Mouse (Mus musculus): ENCODE data around the gene Efhc1. TPM values are rescaled to one million over a fixed set of nuclear protein-coding genes. Genes with fewer than 3 reads are reported as not detected.

Gene Efhc1
- polyA plus RNA-seq, 1 experiment from 2014 or later = 4.0 TPM

DNA sequence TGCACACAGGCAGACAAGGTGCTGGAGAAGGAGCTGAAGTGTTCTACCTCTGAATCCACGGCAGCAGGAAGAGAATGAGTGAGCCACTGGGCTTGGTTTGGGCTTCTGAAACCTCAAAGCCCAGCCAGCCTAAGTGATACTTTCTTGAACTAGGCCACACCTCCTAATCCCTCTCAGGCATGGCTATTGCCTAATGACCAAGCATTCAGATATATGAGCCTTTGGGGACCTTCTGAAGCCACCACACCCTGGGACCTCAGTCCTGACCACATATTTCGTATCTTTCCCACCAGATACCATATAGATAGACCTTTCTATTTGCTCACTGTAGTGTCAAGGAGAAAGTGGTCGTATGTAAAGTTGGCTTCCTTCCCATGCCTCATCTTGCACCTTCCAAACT lies 42.3 kb downstream of the Efhc1 start:
- Histone ChIP-seq H3K27me3 (ENCODE audit: control insufficient read depth, insufficient read depth, low read length) (no peaks in the 10 kb centered on the region), H3K27ac (ENCODE audit: low read depth, low read length) (no peak overlapping the region), H3K9ac (ENCODE audit: low read depth, low read length) (no peak overlapping the region), H3K36me3 (ENCODE audit: control insufficient read depth, insufficient read depth, low read length) (no peaks in the 10 kb centered on the region), H3K4me1 (replicated peaks; ENCODE audit: control insufficient read depth, insufficient read depth, low read length) (no peaks in the 10 kb centered on the region; the same call in 1 of the 2 replicates), H3K9me3 (ENCODE audit: control insufficient read depth, low read length) (no peaks in the 10 kb centered on the region), H3K4me3 (ENCODE audit: low read depth, low read length) (no peak overlapping the region), H3K4me2 (replicated peaks; ENCODE audit: low read depth, low read length) (no peak overlapping the region)
- ATAC-seq (ENCODE audit: low FRiP score) (no peak), DNase-seq (ENCODE audit: low spot score) (no peak)
- 86% methylated on average over 3 of the region's 3 CpGs for WGBS

DNA sequence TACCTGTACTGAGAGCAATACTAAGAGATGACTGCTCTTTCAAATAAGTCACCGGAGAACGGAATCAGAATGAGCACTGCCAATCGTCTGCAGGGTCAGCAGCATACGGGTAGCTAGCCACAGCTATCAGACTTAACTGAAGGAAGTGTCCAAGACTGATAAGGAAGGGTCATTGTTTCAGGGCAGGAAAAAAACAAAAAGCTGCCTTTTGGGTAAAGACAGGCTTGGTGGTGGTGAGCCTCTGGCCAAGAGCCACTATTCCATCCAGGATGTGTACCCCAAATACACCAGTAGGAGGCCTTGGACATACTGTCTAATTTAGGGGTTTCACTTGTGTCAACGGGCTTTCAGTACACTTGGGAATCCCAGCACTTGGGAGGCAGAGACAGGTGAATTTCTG lies 42.9 kb downstream of the Efhc1 start:
- 89% methylated on average over 5 of the region's 5 CpGs for WGBS
- Histone ChIP-seq H3K4me2 (replicated peaks; ENCODE audit: low read depth, low read length) (no peak overlapping the region), H3K27ac (ENCODE audit: low read depth, low read length) (no peak overlapping the region), H3K4me3 (ENCODE audit: low read depth, low read length) (no peak overlapping the region), H3K4me1 (replicated peaks; ENCODE audit: control insufficient read depth, insufficient read depth, low read length) (no peaks in the 10 kb centered on the region; the same call in 1 of the 2 replicates), H3K9ac (ENCODE audit: low read depth, low read length) (no peak overlapping the region), H3K27me3 (ENCODE audit: control insufficient read depth, insufficient read depth, low read length) (no peaks in the 10 kb centered on the region), H3K36me3 (ENCODE audit: control insufficient read depth, insufficient read depth, low read length) (no peaks in the 10 kb centered on the region), H3K9me3 (ENCODE audit: control insufficient read depth, low read length) (no peaks in the 10 kb centered on the region)
- no peak for DNase-seq (ENCODE audit: low spot score)
- no peak for ATAC-seq (ENCODE audit: low FRiP score)

DNA sequence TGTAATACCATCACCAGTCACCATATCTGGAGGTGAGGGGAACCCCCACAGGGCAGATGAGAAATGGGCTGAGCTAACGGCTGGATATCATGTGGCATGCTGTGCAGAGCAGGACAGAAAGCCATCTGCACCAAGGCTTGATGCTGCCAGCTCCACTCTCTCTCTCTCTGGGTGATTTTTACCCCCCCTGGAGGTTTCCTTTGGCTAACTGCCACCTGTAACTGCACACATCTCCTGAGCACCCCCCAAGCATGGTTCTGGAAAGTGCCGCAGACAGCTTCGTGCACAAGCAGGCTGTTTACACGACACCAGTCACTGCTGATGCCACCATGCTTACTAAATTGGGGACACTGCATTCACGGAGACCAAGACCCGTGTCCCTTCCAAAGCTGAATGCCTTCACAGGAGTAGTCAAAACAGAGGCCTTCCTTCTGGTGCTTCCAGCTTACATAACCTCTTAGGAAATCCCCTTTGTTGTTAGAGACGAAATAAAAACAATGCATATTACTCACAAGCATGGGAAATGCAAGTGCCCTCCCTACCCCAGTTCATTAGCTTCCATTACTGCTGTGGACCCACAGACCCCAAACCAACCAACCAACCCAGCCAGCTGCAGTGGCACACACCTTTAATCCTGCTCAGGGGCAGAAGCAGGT lies 44.0 kb downstream of the Efhc1 start:
- no peak overlapping the region for H3K4me3 ChIP-seq (ENCODE audit: low read depth, low read length)
- no peak overlapping the region for H3K9ac ChIP-seq (ENCODE audit: low read depth, low read length)
- H3K4me1 ChIP-seq (replicated peaks; ENCODE audit: control insufficient read depth, insufficient read depth, low read length) = no peaks in the 10 kb centered on the region; the same call in 1 of the 2 replicates
- no peaks in the 10 kb centered on the region for H3K27me3 ChIP-seq (ENCODE audit: control insufficient read depth, insufficient read depth, low read length)
- H3K9me3 ChIP-seq (ENCODE audit: control insufficient read depth, low read length) = no peaks in the 10 kb centered on the region
- no peak for DNase-seq (ENCODE audit: low spot score)
- H3K36me3 ChIP-seq (ENCODE audit: control insufficient read depth, insufficient read depth, low read length) = no peaks in the 10 kb centered on the region
- no peak overlapping the region for H3K4me2 ChIP-seq (replicated peaks; ENCODE audit: low read depth, low read length)
- ATAC-seq (ENCODE audit: low FRiP score) = no peak
- no peak overlapping the region for H3K27ac ChIP-seq (ENCODE audit: low read depth, low read length)
- 66% methylated on average over 7 of the region's 7 CpGs for whole genome bisulfite sequencing

DNA sequence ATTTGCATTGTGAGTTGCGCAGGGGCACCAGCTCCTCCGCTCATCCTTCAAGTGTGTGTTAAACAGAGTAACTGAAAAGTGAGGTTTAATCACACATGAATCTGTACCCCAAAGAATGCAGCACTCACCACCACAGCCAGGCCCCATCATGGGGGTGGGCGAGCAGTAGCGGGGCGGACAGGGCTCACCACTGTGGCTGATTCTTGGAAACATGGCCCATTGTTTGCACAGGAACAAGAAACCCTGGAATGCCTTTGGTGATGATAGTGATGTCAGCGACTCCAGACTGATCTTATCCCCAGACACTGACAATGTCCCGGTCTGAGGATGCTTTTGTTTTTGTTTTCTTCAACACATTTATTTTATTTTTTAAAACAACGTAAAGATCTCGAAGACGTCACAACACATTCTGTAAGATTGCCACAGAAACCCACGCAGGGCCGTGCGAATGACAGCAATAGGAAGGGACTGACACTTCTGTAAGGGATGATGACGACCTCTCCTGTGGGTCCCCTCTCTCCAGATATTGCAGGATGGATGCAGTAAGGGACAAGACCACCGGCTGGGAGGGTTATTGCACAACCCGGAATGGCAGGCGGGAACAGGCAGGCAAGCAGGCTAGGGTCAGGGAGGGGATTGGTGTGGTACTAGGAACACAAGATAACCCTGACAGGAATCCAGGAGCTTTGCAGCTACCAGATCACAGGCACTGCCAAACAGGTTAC lies 45.3 kb downstream of the Efhc1 start:
- Histone ChIP-seq H3K4me1 (replicated peaks; ENCODE audit: control insufficient read depth, insufficient read depth, low read length) (no peaks in the 10 kb centered on the region; the same call in 1 of the 2 replicates), H3K4me2 (replicated peaks; ENCODE audit: low read depth, low read length) (no peak overlapping the region), H3K9ac (ENCODE audit: low read depth, low read length) (no peak overlapping the region), H3K4me3 (ENCODE audit: low read depth, low read length) (no peak overlapping the region), H3K9me3 (ENCODE audit: control insufficient read depth, low read length) (no peaks in the 10 kb centered on the region), H3K27me3 (ENCODE audit: control insufficient read depth, insufficient read depth, low read length) (no peaks in the 10 kb centered on the region), H3K36me3 (ENCODE audit: control insufficient read depth, insufficient read depth, low read length) (no peaks in the 10 kb centered on the region), H3K27ac (ENCODE audit: low read depth, low read length) (no peak overlapping the region)
- ATAC-seq (ENCODE audit: low FRiP score) (peak; percentile 58; the same call in 1 of the 2 replicates), DNase-seq (ENCODE audit: low spot score) (peak; percentile 25)
- WGBS = 49% methylated on average over 17 of the region's 17 CpGs

DNA sequence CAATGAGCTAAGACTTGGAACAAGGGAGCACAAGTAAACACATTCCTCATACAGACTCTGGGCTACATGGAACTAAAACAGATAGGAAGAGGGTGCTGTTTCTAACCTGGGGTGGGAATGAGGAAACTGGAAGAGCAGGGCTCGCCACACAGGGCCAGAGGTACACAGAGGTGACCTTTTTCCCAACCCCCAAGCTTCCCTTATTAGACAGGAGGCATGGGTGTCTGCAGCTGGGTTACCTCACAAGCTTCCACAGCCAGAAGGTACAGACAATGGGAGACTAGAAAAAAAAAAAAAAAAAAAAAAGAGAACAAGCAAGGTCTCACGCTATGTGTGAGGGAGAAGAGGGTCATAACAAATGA lies 45.9 kb downstream of the Efhc1 start:
- no peaks in the 10 kb centered on the region for H3K9me3 ChIP-seq (ENCODE audit: control insufficient read depth, low read length)
- ATAC-seq (ENCODE audit: low FRiP score) = 0 out of 2 replicates have a peak, but pooled peaks have one; percentile 2
- H3K36me3 ChIP-seq (ENCODE audit: control insufficient read depth, insufficient read depth, low read length) = no peaks in the 10 kb centered on the region
- H3K27ac ChIP-seq (ENCODE audit: low read depth, low read length) = no peak overlapping the region
- DNase-seq (ENCODE audit: low spot score) = no peak
- 70% methylated on average over 2 of the region's 2 CpGs for WGBS
- no peak overlapping the region for H3K4me2 ChIP-seq (replicated peaks; ENCODE audit: low read depth, low read length)
- no peaks in the 10 kb centered on the region for H3K27me3 ChIP-seq (ENCODE audit: control insufficient read depth, insufficient read depth, low read length)
- H3K4me1 ChIP-seq (replicated peaks; ENCODE audit: control insufficient read depth, insufficient read depth, low read length) = no peaks in the 10 kb centered on the region; the same call in 1 of the 2 replicates
- no peak overlapping the region for H3K9ac ChIP-seq (ENCODE audit: low read depth, low read length)
- H3K4me3 ChIP-seq (ENCODE audit: low read depth, low read length) = no peak overlapping the region

DNA sequence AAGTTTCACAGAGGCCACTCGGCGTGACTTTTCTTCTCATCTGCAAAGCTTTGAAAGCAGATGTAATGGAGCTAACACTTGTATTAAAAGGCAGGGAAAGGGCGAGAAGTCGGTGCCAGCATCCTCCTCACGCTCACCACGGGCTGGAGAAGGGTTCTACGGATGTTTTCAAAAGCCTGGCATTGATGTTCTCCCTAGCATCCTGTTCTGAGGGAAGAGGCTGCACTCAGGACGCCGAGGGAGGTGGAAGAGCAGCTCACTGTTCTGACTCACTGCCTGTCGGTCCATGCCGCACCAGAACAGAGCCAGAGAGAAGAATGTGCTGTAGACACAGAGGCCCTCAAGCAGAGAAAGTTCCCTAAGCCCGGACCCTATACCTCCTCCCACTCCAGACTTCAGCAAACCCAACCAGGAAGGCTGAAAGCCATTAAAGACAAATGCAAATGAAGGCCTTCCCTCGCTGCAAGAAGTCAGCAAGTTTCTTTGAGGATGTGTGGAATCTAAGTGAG lies 46.5 kb downstream of the Efhc1 start:
- ATAC-seq (ENCODE audit: low FRiP score) = no peak
- DNase-seq (ENCODE audit: low spot score) = peak; percentile 6

DNA sequence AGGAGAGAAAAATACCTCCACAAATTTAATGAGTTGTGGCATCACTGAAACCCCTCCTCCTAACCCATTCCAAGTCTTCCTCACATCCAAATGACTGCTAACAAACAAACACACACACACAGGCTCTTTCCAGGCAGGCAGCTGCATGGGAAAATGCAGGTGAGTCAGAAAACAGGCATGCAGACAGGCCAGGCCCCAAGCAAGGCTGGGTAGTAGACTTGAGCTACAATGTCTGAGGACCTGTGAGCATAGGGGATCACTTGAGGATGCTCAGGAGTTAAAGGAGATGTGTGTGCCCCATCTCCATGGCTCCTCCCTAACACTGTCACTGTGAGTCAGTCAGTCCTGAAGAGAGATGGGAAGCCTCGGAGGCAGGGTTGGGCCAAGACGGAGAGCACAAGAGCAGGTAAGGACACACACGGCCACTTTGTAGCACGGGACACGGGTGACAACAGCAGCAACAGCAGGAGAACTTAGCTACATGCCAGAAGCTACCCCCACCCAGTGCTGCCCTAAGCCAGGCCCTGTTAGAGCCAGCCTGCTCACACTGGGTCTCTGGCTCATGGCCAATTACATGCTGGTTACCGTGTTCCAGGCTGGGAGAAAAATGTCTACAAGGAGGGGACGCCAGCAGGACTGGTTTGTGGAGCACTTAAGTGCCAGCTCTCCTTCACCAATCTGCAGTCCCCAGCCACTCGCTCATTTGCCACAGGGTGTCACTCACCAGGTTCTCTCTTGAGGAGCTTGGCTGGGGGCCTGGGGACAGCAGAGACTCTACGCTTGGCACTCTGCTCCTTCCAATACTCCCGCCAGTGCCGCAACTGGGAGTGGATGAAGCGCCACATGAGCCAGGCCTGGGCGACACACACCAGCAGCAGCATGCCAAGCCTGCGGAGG lies 51.1 kb downstream of the Efhc1 start:
- no peak for ATAC-seq (ENCODE audit: low FRiP score)
- WGBS = 95% methylated on average over 14 of the region's 14 CpGs
- no peak overlapping the region for H3K27ac ChIP-seq (ENCODE audit: low read depth, low read length)
- H3K9me3 ChIP-seq (ENCODE audit: control insufficient read depth, low read length) = no peaks in the 10 kb centered on the region
- no peaks in the 10 kb centered on the region for H3K4me1 ChIP-seq (replicated peaks; ENCODE audit: control insufficient read depth, insufficient read depth, low read length)
- H3K4me3 ChIP-seq (ENCODE audit: low read depth, low read length) = no peak overlapping the region
- DNase-seq (ENCODE audit: low spot score) = no peak
- no peaks in the 10 kb centered on the region for H3K27me3 ChIP-seq (ENCODE audit: control insufficient read depth, insufficient read depth, low read length)
- H3K36me3 ChIP-seq (ENCODE audit: control insufficient read depth, insufficient read depth, low read length) = no peaks in the 10 kb centered on the region
- no peak overlapping the region for H3K4me2 ChIP-seq (replicated peaks; ENCODE audit: low read depth, low read length)
- H3K9ac ChIP-seq (ENCODE audit: low read depth, low read length) = no peak overlapping the region

More for the DNA sequence above, 46.5 kb downstream of the Efhc1 start:
- Histone ChIP-seq H3K4me2 (replicated peaks; ENCODE audit: low read depth, low read length) (no peak overlapping the region), H3K27me3 (ENCODE audit: control insufficient read depth, insufficient read depth, low read length) (no peaks in the 10 kb centered on the region), H3K9me3 (ENCODE audit: control insufficient read depth, low read length) (no peaks in the 10 kb centered on the region), H3K36me3 (ENCODE audit: control insufficient read depth, insufficient read depth, low read length) (no peaks in the 10 kb centered on the region), H3K4me1 (replicated peaks; ENCODE audit: control insufficient read depth, insufficient read depth, low read length) (no peaks in the 10 kb centered on the region; the same call in 1 of the 2 replicates), H3K27ac (ENCODE audit: low read depth, low read length) (no peak overlapping the region), H3K4me3 (ENCODE audit: low read depth, low read length) (no peak overlapping the region), H3K9ac (ENCODE audit: low read depth, low read length) (no peak overlapping the region)
- 51% methylated on average over 13 of the region's 13 CpGs for WGBS

DNA sequence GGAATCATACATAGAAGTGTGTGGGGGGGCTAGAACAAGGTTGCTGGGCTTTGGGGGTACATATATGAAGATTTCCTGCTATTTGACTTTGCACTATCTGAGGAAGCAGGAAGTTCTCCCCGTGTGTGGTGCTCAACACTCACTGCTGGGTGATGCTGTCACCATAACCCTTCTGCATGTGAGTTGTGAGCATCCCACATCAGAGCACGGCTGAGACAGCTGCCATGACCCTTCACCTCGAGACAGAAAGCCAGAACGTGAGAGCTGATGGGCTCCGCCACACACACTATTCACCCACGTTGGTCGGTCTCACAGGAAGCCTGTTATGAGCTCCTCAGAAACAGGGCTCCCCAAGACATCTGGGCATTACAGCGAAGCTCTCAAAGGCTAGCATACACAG lies 53.2 kb downstream of the Efhc1 start:
- Histone ChIP-seq H3K9ac (ENCODE audit: low read depth, low read length) (no peak overlapping the region), H3K9me3 (ENCODE audit: control insufficient read depth, low read length) (no peaks in the 10 kb centered on the region), H3K36me3 (ENCODE audit: control insufficient read depth, insufficient read depth, low read length) (no peaks in the 10 kb centered on the region), H3K4me3 (ENCODE audit: low read depth, low read length) (no peak overlapping the region), H3K4me1 (replicated peaks; ENCODE audit: control insufficient read depth, insufficient read depth, low read length) (no peaks in the 10 kb centered on the region), H3K27ac (ENCODE audit: low read depth, low read length) (no peak overlapping the region), H3K4me2 (replicated peaks; ENCODE audit: low read depth, low read length) (no peak overlapping the region), H3K27me3 (ENCODE audit: control insufficient read depth, insufficient read depth, low read length) (no peaks in the 10 kb centered on the region)
- 86% methylated on average over 8 of the region's 8 CpGs for WGBS
- ATAC-seq (ENCODE audit: low FRiP score) = no peak
- no peak for DNase-seq (ENCODE audit: low spot score)

Measured in hindbrain, embryonic 11.5 days (tissue).